Mouse (Mus musculus) C2C12 (cell line): Measurements from ENCODE around the gene Naa20. TPM values are rescaled to one million over a fixed set of nuclear protein-coding genes. Genes with fewer than 3 reads are reported as not detected.

Source experiments
- H3K27me3 ChIP-seq: one replicate; pipeline ENCODE4 v1.6.1; 2011; ENCODE audit not compliant: control insufficient read depth, insufficient read depth, insufficient read length
- H3K36me3 ChIP-seq: one replicate; pipeline ENCODE4 v1.6.1; 2011; ENCODE audit not compliant: control insufficient read depth, insufficient read depth
- H3K4me3 ChIP-seq: one replicate; pipeline ENCODE4 v1.5.1; 2011; ENCODE audit warnings: mild to moderate bottlenecking, control low read depth; ENCODE audit not compliant: poor library complexity, insufficient read depth, severe bottlenecking
- H3K79me2 ChIP-seq: one replicate; pipeline ENCODE4 v1.6.1; 2011; ENCODE audit not compliant: control insufficient read depth, insufficient read depth
- H3K79me3 ChIP-seq: one replicate; pipeline ENCODE4 v1.6.1; 2011; ENCODE audit warnings: low read depth, control low read depth
- H3ac ChIP-seq: one replicate; pipeline ENCODE3; 2011; ENCODE audit warnings: low read depth; ENCODE audit not compliant: control insufficient read depth, insufficient read length
- CEBPB ChIP-seq: IDR thresholded peaks from one replicate; pipeline ENCODE4 v1.6.1; 2011; ENCODE audit warnings: low read depth, mild to moderate bottlenecking, control low read depth, moderate library complexity
- CTCF ChIP-seq: IDR thresholded peaks from one replicate; pipeline ENCODE4 v1.5.1; 2011; ENCODE audit not compliant: control insufficient read depth, insufficient read depth, insufficient read length
- FOSL1 ChIP-seq: IDR thresholded peaks from one replicate; pipeline ENCODE4 v1.8.0; 2011; ENCODE audit warnings: mild to moderate bottlenecking, low read length; ENCODE audit not compliant: poor library complexity, insufficient read depth, severe bottlenecking
- MAX ChIP-seq: IDR thresholded peaks from one replicate; pipeline ENCODE4 v1.6.1; 2011; ENCODE audit warnings: mild to moderate bottlenecking, control low read depth
- MYOD1 ChIP-seq: IDR thresholded peaks from one replicate; pipeline ENCODE4 v1.6.1; 2011; ENCODE audit warnings: low read depth; ENCODE audit not compliant: control insufficient read depth, insufficient read length
- MYOG ChIP-seq: IDR thresholded peaks from one replicate; pipeline ENCODE4 v1.6.1; 2011; ENCODE audit not compliant: control insufficient read depth, insufficient read length; ENCODE audit errors: extremely low read depth
- USF1 ChIP-seq: IDR thresholded peaks from one replicate; pipeline ENCODE4 v1.6.1; 2011; ENCODE audit warnings: low read depth, mild to moderate bottlenecking, control low read depth, moderate library complexity
- polyA plus RNA-seq: library from polyadenylated mRNA; unstranded; fragments of >200 nt; fragmentation: generic; extraction: Trizol; gene quantifications from one replicate; pipeline ENCODE4 v1.2.1, GENCODE M21; 2012; ENCODE audit warnings: missing spikeins

Gene Naa20
- polyA plus RNA-seq, 1 experiment: 61.3 TPM

DNA sequence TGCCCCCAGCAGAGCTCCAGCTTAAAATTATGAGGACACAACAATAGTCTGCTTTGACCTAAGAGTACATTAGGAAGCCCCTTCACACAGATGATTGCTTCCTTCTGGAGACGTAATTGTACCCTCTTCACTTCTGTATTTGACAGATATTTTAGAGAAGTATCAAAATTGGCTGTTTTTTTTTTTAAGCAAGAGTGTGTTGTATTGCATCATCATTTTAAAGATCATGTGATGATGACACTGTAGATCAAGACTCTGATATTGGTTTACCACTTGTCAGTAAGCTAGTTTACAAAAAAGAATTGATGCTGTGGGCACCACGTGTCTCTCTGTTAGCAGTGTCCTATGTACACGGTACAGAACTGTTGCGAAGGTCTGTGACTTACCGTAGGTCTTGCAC is 50.8 kb downstream of the Naa20 start:
- no peaks in the 10 kb centered on the region for H3K36me3 ChIP-seq
- H3K79me2 ChIP-seq: no peaks in the 10 kb centered on the region
- TF ChIP-seq CTCF (no peak), MYOD1 (no peak), FOSL1 (no peak), CEBPB (no peak), MAX (no peak), USF1 (no peak), MYOG (no peak)
- H3K27me3 ChIP-seq: no peaks in the 10 kb centered on the region
- H3ac ChIP-seq: no peak overlapping the region
- H3K79me3 ChIP-seq: no peaks in the 10 kb centered on the region
- no peak overlapping the region for H3K4me3 ChIP-seq

GRCm38 (mm10) chr2:145955844-145956243 is 53.9 kb downstream of the Naa20 start:
- no peaks in the 10 kb centered on the region for H3K79me2 ChIP-seq
- no peak overlapping the region for H3ac ChIP-seq
- no peaks in the 10 kb centered on the region for H3K27me3 ChIP-seq
- no peaks in the 10 kb centered on the region for H3K79me3 ChIP-seq
- H3K4me3 ChIP-seq: no peak overlapping the region
- TF ChIP-seq CEBPB: no peak
- TF ChIP-seq CTCF: no peak
- TF ChIP-seq MYOD1: no peak
- TF ChIP-seq FOSL1: no peak
- no peak for TF ChIP-seq USF1
- TF ChIP-seq MYOG: no peak
- H3K36me3 ChIP-seq: no peaks in the 10 kb centered on the region

- Histone ChIP-seq H3K36me3 (no peaks in the 10 kb centered on the region), H3K4me3 (no peak overlapping the region), H3K79me2 (no peaks in the 10 kb centered on the region), H3K27me3 (no peaks in the 10 kb centered on the region), H3K79me3 (no peaks in the 10 kb centered on the region), H3ac (no peak overlapping the region)
- no peak for TF ChIP-seq MYOG
- no peak for TF ChIP-seq USF1
Observed at GRCm38 (mm10) chr2:145956318-145956717, 54.4 kb downstream of the Naa20 start.

GRCm38 (mm10) chr2:145957450-145957849 is 55.6 kb downstream of the Naa20 start:
- Histone ChIP-seq H3K79me2 (no peaks in the 10 kb centered on the region), H3K4me3 (no peak overlapping the region), H3K79me3 (no peaks in the 10 kb centered on the region), H3K36me3 (no peaks in the 10 kb centered on the region), H3K27me3 (no peaks in the 10 kb centered on the region), H3ac (no peak overlapping the region)
- no peak for TF ChIP-seq MYOD1
- TF ChIP-seq MYOG: no peak
- TF ChIP-seq CEBPB: no peak
- no peak for TF ChIP-seq CTCF

GRCm38 (mm10) chr2:145958097-145958496 is 56.2 kb downstream of the Naa20 start:
- no peaks in the 10 kb centered on the region for H3K36me3 ChIP-seq
- TF ChIP-seq FOSL1: no peak
- TF ChIP-seq CTCF: no peak
- TF ChIP-seq USF1: no peak
- no peak for TF ChIP-seq MYOD1
- TF ChIP-seq MAX: no peak
- no peak for TF ChIP-seq MYOG
- no peak for TF ChIP-seq CEBPB

DNA sequence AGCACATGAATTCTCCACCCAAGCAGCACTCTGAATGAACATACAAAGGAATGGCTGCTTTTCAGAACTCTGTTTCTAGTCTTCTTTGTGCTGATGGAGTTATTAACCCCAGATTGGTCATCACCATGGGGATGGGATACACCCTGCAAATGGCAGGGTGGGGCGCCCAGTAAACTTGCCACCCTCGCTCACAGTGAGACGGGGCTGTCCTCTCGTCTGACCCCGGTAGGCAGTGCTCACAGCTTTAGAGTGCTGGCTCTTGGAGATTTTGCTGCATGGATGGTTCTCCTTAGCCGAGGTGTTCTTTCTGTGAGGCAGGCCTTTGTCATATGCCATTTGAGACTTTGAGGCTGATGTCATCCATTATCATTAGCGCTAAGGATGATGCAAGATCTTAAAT is 56.7 kb downstream of the Naa20 start:
- H3K27me3 ChIP-seq: no peaks in the 10 kb centered on the region
- no peak overlapping the region for H3K4me3 ChIP-seq
- no peaks in the 10 kb centered on the region for H3K36me3 ChIP-seq
- TF ChIP-seq MAX: no peak
- no peak for TF ChIP-seq CTCF
- TF ChIP-seq USF1: no peak
- no peak for TF ChIP-seq MYOD1
- no peak for TF ChIP-seq CEBPB
- TF ChIP-seq MYOG: no peak
- no peak for TF ChIP-seq FOSL1
- H3K79me3 ChIP-seq: no peaks in the 10 kb centered on the region
- no peaks in the 10 kb centered on the region for H3K79me2 ChIP-seq
- no peak overlapping the region for H3ac ChIP-seq

More at GRCm38 (mm10) chr2:145958097-145958496, 56.2 kb downstream of the Naa20 start:
- H3K79me2 ChIP-seq: no peaks in the 10 kb centered on the region
- no peaks in the 10 kb centered on the region for H3K79me3 ChIP-seq
- H3K4me3 ChIP-seq: no peak overlapping the region
- H3K27me3 ChIP-seq: no peaks in the 10 kb centered on the region
- H3ac ChIP-seq: no peak overlapping the region
